Mouse (Mus musculus) adrenal gland, postnatal 25 days (tissue): Measurements from ENCODE around the gene Olfr923. TPM values are rescaled to one million over a fixed set of nuclear protein-coding genes. Genes with fewer than 3 reads are reported as not detected.
"Not testable (repeated sequence)": the region's sequence is repeated elsewhere in the genome, so short reads cannot be mapped to it uniquely, and the experiment has no call there.

ENCODE experiments used
- DNase-seq: peaks from one replicate; pipeline ENCODE4 v3.0.0; 2021; ENCODE audit warnings: mixed read lengths
- long read RNA-seq: library from polyadenylated mRNA; stranded (forward); transcript quantifications from one replicate; pipeline ENCODE4 v2.0.0, GENCODE M21; 2021
- total RNA-seq: library from RNA; stranded (reverse); gene quantifications from 2 replicates; pipeline ENCODE4 v1.2.3, GENCODE M21; 2021

Gene Olfr923
- total RNA-seq = not detected in 2 replicates
- long read RNA-seq = 0 reads

- DNase-seq = no peak
Observed at GRCm38 (mm10) chr9:38826245-38826644, at the start of gene Olfr923. Gene Olfr923 (plus strand): TSS chr9:38826545.

DNA sequence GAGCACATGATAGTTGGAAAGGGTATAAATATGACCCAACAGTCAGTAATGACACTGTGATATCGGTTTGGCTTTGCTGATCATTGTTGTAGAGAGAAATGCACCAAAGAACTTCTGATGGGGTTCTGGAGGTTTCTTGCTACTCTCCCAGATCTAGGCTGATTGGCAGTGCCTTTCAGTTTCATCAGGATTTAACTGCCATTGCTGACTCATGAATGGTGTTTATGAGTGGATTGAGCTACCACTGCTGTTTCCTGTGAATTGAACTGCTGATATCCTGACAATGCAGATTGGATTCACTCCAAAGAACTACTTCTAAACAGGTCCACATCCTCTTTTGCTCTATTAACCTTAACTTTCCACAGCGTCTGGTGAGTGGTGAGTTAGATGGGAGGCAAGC lies 33.7 kb upstream of the Olfr923 start:
- DNase-seq = no peak

DNA sequence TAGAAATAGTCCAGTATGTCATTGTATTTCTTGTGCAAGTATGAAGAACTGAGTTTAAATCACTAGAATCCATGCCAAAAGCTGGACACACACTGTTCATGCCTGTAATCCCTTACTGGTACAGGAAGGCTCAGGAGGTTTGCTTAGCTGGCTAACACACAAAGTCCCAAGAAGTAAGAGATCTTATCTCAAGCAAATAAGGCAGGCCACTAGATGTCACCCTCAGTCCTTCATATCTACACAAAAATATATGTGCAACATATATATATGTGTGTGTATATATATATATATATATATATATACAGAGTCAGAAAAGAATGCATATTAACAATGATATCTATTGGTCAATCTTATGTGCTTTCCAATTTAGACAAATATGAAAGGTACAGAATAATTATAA lies 20.6 kb upstream of the Olfr923 start:
- no peak for DNase-seq

DNA sequence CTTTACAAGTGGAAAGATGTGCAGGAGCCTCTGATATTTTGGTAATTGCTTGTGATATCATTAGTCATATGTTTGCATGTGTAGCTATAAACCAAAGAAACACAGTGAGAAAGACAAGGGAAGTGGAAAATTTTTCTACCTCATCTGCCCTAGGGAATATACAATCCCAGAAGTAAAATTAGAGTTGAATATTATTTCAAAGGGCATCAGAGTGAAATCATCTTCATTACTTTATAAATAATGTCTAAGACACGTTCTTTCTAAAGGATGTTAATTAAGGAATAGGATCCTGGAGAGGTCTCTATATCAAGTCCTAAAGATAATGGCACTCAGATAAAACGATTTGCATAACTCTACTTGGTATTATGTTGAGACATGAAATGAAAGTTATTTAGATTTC lies 12.0 kb upstream of the Olfr923 start, which contains the start of gene Olfr922:
Gene Olfr922, plus strand, starts transcription at position 301 of the 400 bp plus-strand sequence.
- no peak for DNase-seq

DNA sequence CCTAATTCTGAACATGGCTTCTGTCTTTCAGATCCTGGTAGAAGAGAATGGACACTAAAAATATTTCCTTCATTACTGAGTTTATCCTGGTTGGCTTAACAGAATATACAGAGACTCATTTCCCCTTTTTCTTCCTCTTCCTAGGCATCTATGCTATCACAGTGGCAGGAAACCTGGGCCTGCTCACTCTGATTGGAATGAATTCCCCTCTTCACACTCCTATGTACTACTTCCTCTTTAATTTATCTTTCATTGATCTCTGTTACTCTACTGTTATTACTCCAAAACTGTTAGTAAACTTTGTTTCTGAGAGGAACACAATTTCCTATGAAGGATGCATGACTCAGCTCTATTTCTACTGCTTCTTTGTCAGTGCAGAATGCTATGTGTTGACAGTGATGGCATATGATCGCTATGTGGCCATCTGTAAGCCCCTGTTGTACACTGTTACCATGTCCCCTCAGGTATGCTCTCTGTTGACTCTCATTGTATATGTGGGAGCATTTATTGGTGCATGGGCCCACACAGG lies 10.8 kb upstream of the Olfr923 start:
- no peak for DNase-seq

- DNase-seq = no peak
Observed at GRCm38 (mm10) chr9:38833027-38833426, 6.7 kb downstream of the Olfr923 start.

DNA sequence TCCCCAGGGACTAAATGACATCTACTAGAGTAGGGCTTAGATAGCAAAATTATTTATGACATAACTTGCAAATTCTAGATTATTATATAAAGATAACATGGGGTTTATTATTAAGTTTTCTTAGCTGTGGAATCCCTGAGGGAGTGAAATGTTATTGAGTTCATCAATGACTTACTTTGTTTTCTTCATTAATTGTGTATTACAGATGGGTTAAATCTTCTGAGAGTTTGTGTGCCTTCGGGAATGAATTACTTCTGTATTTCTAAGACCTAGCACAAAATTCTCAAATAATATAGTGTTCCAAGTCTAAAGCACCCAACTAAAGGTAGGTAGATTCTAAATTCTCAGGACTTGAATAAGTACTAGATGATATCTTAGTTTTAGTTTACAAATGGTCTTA lies 17.8 kb downstream of the Olfr923 start, which contains the start of gene Olfr924:
Gene Olfr924, plus strand, starts transcription at position 301 of the 400 bp plus-strand sequence.
- no peak for DNase-seq

DNA sequence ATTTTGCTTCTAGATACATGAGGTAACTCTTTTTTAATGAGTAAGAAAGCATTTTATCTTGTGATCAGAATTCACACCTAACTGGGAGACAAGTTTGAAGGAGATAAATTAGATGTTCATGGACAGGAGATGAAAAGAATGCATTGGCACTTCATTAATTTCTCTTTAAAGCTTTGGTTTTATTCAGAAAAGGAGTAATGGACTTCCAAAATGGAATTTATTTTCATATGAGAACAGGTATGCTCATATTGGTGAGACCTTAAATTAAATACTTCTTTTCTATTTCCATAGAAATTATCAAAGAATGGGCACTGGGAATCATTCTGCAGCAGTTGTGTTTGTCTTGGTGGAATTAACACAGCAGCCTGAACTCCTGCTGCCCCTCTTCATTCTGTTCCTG lies 28.4 kb downstream of the Olfr923 start, which contains the start of gene Olfr26:
Gene Olfr26, plus strand, starts transcription at position 301 of the 400 bp plus-strand sequence.
- DNase-seq = no peak

- not testable (repeated sequence) for DNase-seq
Observed at GRCm38 (mm10) chr9:38874880-38875279, 48.5 kb downstream of the Olfr923 start.

GRCm38 (mm10) chr9:38876826-38877225 lies 50.5 kb downstream of the Olfr923 start, which contains the start of gene Olfr926:
Gene Olfr926 (plus strand): TSS chr9:38877126.
- no peak for DNase-seq

Other genes with a start within 250 kb of the Olfr923 start
- gene Olfr912, start 246.4 kb upstream of the Olfr923 start, total RNA-seq = not detected in 2 replicates
- gene Olfr913, start 233.8 kb upstream of the Olfr923 start, total RNA-seq = not detected in 2 replicates
- not detected in 2 replicates for gene Olfr914, start 221.4 kb upstream of the Olfr923 start, total RNA-seq
- gene Olfr916, start 166.7 kb upstream of the Olfr923 start, total RNA-seq = not detected in 2 replicates
- not detected in 2 replicates for gene Olfr917, start 160.7 kb upstream of the Olfr923 start, total RNA-seq
- gene Olfr918, start 151.9 kb upstream of the Olfr923 start, total RNA-seq = not detected in 2 replicates
- gene Olfr919, start 122.9 kb upstream of the Olfr923 start, total RNA-seq = not detected in 2 replicates
- 39.8 and 55.8 TPM in 2 replicates for gene Vwa5a, start 108.3 kb upstream of the Olfr923 start, total RNA-seq
- 0.14 and 0.46 TPM in 2 replicates for gene Olfr920, start 74.2 kb upstream of the Olfr923 start, total RNA-seq
- not detected in 2 replicates for gene Olfr921, start 53.5 kb upstream of the Olfr923 start, total RNA-seq
- not detected in 2 replicates for gene Olfr922, start 11.9 kb upstream of the Olfr923 start, total RNA-seq
- not detected in 2 replicates for gene Olfr924, start 17.9 kb downstream of the Olfr923 start, total RNA-seq
- gene Olfr26, start 28.5 kb downstream of the Olfr923 start, total RNA-seq = not detected in 2 replicates
- gene Olfr926, start 50.6 kb downstream of the Olfr923 start, total RNA-seq = not detected in 2 replicates
- gene Olfr930, start 103.3 kb downstream of the Olfr923 start, total RNA-seq = not detected in 2 replicates
- gene Olfr933, start 145.8 kb downstream of the Olfr923 start, total RNA-seq = not detected in 2 replicates
- gene Olfr934, start 161.8 kb downstream of the Olfr923 start, total RNA-seq = not detected in 2 replicates
- not detected in 2 replicates for gene Olfr935, start 173.1 kb downstream of the Olfr923 start, total RNA-seq
- not detected in 2 replicates for gene Olfr146, start 196.8 kb downstream of the Olfr923 start, total RNA-seq
- not detected in 2 replicates for gene Olfr937, start 238.4 kb downstream of the Olfr923 start, total RNA-seq